Mouse (Mus musculus) kidney, adult 8-10 months (tissue): ENCODE data around the gene Cd209a.
"Not testable (repeated sequence)": the region's sequence is repeated elsewhere in the genome, so short reads cannot be mapped to it uniquely, and the experiment has no call there.

Experiments
- DNase-seq, 2 experiments: peaks; one replicate each; pipeline ENCODE4 v3.0.0; 2022

The Cd209a gene

GRCm38 (mm10) chr8:3748761-3749160 is at the start of gene Cd209a:
Gene Cd209a (minus strand): TSS chr8:3748984.
- no peak for DNase-seq

- not testable (repeated sequence) for DNase-seq
Measured at GRCm38 (mm10) chr8:3768641-3769040, 19.9 kb upstream of the Cd209a start.

- peak in 1 of 2 experiments; percentile 4 for DNase-seq
Measured at GRCm38 (mm10) chr8:3754261-3754850, 5.6 kb upstream of the Cd209a start.

- no peak for DNase-seq
Measured at GRCm38 (mm10) chr8:3736947-3737346, 11.8 kb downstream of the Cd209a start.

GRCm38 (mm10) chr8:3735599-3735998 is 13.2 kb downstream of the Cd209a start:
- DNase-seq: no peak

GRCm38 (mm10) chr8:3734084-3734483 is 14.7 kb downstream of the Cd209a start:
- DNase-seq: no peak

GRCm38 (mm10) chr8:3721041-3721440 is 27.7 kb downstream of the Cd209a start:
- no peak for DNase-seq

- no peak for DNase-seq
Measured at GRCm38 (mm10) chr8:3720551-3720950, 28.2 kb downstream of the Cd209a start, which contains the start of gene Clec4g. Gene Clec4g (minus strand): TSS chr8:3720651.

- peak; percentile 33 to 73 for DNase-seq
Measured at GRCm38 (mm10) chr8:3718559-3718958, 30.2 kb downstream of the Cd209a start.

- no peak for DNase-seq
Measured at GRCm38 (mm10) chr8:3717321-3717954, 31.3 kb downstream of the Cd209a start.

- DNase-seq: no peak
Measured at GRCm38 (mm10) chr8:3711646-3712045, 37.1 kb downstream of the Cd209a start.

- no peak for DNase-seq
Measured at GRCm38 (mm10) chr8:3710312-3710711, 38.5 kb downstream of the Cd209a start.

- DNase-seq: no peak
Measured at GRCm38 (mm10) chr8:3707611-3708010, 41.2 kb downstream of the Cd209a start.

GRCm38 (mm10) chr8:3705711-3706110 is 43.1 kb downstream of the Cd209a start:
- peak in 1 of 2 experiments; percentile 12 for DNase-seq

GRCm38 (mm10) chr8:3701491-3701890 is 47.3 kb downstream of the Cd209a start:
- DNase-seq: no peak

GRCm38 (mm10) chr8:3694121-3694520 is 54.7 kb downstream of the Cd209a start, which contains the start of gene Fcer2a:
Gene Fcer2a (minus strand): TSS chr8:3694175.
- DNase-seq: no peak
